Mouse (Mus musculus): Measurements from ENCODE around the gene Dhrs4. TPM values are rescaled to one million over a fixed set of nuclear protein-coding genes. Genes with fewer than 3 reads are reported as not detected.

The Dhrs4 gene
- polyA plus RNA-seq, 1 experiment, result 29.6 TPM

DNA sequence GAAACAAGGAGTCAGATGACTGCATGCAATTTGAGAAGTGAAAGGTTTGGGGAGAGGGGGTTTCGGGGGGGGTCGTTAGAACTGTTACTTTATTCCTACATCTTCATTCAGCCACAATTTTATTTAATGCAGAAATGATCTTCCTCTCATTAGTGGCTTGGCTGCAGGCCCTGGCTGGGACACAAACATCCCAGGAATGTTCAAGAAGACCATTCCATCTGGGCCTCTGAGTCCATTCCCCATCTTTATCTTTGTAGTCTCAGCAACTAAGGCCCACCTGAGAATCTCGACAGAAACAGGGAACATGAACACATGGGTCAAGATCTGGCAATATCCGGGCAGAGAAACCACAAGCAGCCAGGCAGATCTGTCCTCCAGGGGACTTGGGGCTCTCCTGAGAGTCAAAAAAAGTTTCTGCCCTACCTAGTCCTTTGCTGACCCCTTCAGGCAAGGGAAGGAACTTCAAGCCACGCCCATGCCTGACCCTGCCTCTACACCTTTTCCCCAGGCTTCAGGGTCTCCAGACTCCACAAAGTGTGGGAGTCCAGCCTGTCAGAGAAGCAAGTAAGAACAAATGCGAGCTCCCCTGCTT lies 40.3 kb upstream of the Dhrs4 start:
- H3K27ac ChIP-seq (ENCODE audit: insufficient read depth, low read length), result no peak overlapping the region
- peak; percentile 67 for TF ChIP-seq CTCF (IDR thresholded peaks at IDR 0.05; ENCODE audit: low read depth, low read length)
- no peak for TF ChIP-seq EP300 (IDR thresholded peaks at IDR 0.05; ENCODE audit: insufficient read depth, low read depth, low read length)
- TF ChIP-seq POLR2A (IDR thresholded peaks at IDR 0.05; ENCODE audit: insufficient read depth, low read length), result no peak

DNA sequence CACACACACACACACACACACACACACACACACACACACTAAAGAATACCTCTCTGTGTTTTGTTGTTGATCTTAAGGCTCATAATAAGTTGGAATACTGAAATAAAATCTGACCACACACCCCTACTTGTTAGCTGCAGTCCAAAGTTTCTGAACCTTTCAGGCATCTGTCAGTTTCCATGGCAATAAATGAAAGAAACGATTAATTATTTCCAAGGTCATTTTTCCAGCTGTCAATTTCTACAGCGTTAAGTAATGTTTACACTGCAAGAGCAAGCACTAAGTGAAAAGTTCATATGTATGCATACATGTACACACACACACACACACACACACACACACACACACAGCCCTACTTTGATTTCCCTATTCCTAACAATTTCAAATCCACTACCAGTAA lies 20.9 kb upstream of the Dhrs4 start:
- Histone ChIP-seq H3K36me3 (ENCODE audit: control insufficient read depth, insufficient read depth, low read length, poor library complexity, severe bottlenecking) (no peaks in the 10 kb centered on the region), H3K9me3 (replicated peaks; ENCODE audit: control insufficient read depth, insufficient read depth, low read length, poor library complexity, severe bottlenecking) (0 out of 2 replicates have a peak, but pooled peaks cover 3% of the 10 kb centered on the region), H3K27ac (ENCODE audit: insufficient read depth, low read length) (no peak overlapping the region), H3K27me3 (ENCODE audit: control insufficient read depth, insufficient read depth, low read length, poor library complexity, severe bottlenecking) (no peaks in the 10 kb centered on the region), H3K4me3 (ENCODE audit: low read depth, low read length) (no peak overlapping the region), H3K9ac (ENCODE audit: low read depth, poor library complexity, severe bottlenecking) (no peak overlapping the region), H3K4me1 (ENCODE audit: control insufficient read depth, insufficient read depth, low read length) (peaks cover 3% of the 10 kb centered on the region)
- TF ChIP-seq POLR2A (IDR thresholded peaks at IDR 0.05; ENCODE audit: insufficient read depth, low read length), result no peak

More for the DNA sequence above, 40.3 kb upstream of the Dhrs4 start:
- H3K9me3 ChIP-seq (replicated peaks; ENCODE audit: control insufficient read depth, insufficient read depth, low read length, poor library complexity, severe bottlenecking), result no peaks in the 10 kb centered on the region
- H3K36me3 ChIP-seq (ENCODE audit: control insufficient read depth, insufficient read depth, low read length, poor library complexity, severe bottlenecking), result no peaks in the 10 kb centered on the region
- H3K27me3 ChIP-seq (ENCODE audit: control insufficient read depth, insufficient read depth, low read length, poor library complexity, severe bottlenecking), result no peaks in the 10 kb centered on the region
- no peak overlapping the region for H3K4me3 ChIP-seq (ENCODE audit: low read depth, low read length)
- H3K9ac ChIP-seq (ENCODE audit: low read depth, poor library complexity, severe bottlenecking), result no peak overlapping the region
- no peaks in the 10 kb centered on the region for H3K4me1 ChIP-seq (ENCODE audit: control insufficient read depth, insufficient read depth, low read length)

DNA sequence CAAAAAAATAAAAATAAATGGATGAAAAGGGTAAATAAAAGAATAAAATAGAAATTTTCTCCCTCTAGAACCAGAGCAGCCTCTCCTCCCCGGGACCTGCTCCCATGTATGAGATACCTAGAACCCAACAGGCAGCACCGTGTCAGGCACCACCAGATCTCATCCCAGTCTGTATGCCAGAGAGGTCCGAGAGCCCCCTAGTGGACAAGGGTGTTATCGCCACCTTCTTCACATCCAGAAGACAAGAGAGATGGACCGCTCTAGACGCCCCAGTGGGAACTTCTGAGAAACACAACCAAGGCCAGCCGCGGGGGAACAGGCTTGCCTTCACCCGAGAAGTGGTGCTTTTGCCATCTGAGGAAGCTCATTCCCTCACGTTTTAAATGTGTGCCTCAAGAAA lies 20.3 kb upstream of the Dhrs4 start:
- Histone ChIP-seq H3K36me3 (ENCODE audit: control insufficient read depth, insufficient read depth, low read length, poor library complexity, severe bottlenecking) (no peaks in the 10 kb centered on the region), H3K9me3 (replicated peaks; ENCODE audit: control insufficient read depth, insufficient read depth, low read length, poor library complexity, severe bottlenecking) (0 out of 2 replicates have a peak, but pooled peaks cover 3% of the 10 kb centered on the region), H3K4me3 (ENCODE audit: low read depth, low read length) (no peak overlapping the region), H3K27me3 (ENCODE audit: control insufficient read depth, insufficient read depth, low read length, poor library complexity, severe bottlenecking) (no peaks in the 10 kb centered on the region), H3K9ac (ENCODE audit: low read depth, poor library complexity, severe bottlenecking) (no peak overlapping the region), H3K4me1 (ENCODE audit: control insufficient read depth, insufficient read depth, low read length) (peaks cover 3% of the 10 kb centered on the region), H3K27ac (ENCODE audit: insufficient read depth, low read length) (no peak overlapping the region)
- no peak for TF ChIP-seq EP300 (IDR thresholded peaks at IDR 0.05; ENCODE audit: insufficient read depth, low read depth, low read length)
- no peak for TF ChIP-seq POLR2A (IDR thresholded peaks at IDR 0.05; ENCODE audit: insufficient read depth, low read length)
- TF ChIP-seq CTCF (IDR thresholded peaks at IDR 0.05; ENCODE audit: low read depth, low read length), result peak; percentile 81

DNA sequence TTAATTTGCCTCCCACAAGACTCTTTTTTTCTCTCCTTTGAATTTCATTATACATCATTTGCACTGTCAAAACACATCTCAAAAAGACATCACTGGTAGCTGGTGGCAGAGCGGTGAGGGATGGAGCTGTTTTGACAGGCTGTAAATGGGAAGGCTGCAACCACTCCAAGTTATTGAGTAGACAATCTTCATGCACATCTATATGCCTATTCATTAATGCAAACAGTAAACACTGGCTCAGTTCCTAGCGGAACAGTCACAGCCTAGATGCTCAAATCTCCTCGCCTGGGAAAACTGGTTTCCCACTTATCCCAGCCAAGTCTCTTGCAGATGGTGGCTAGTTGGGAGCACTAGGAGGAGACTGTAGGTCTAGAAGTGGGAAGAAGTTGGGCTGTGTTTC lies 19.8 kb upstream of the Dhrs4 start:
- H3K36me3 ChIP-seq (ENCODE audit: control insufficient read depth, insufficient read depth, low read length, poor library complexity, severe bottlenecking), result no peaks in the 10 kb centered on the region
- no peaks in the 10 kb centered on the region for H3K27me3 ChIP-seq (ENCODE audit: control insufficient read depth, insufficient read depth, low read length, poor library complexity, severe bottlenecking)
- H3K27ac ChIP-seq (ENCODE audit: insufficient read depth, low read length), result no peak overlapping the region
- H3K9ac ChIP-seq (ENCODE audit: low read depth, poor library complexity, severe bottlenecking), result no peak overlapping the region
- no peak overlapping the region for H3K4me3 ChIP-seq (ENCODE audit: low read depth, low read length)
- peaks cover 3% of the 10 kb centered on the region for H3K4me1 ChIP-seq (ENCODE audit: control insufficient read depth, insufficient read depth, low read length)
- TF ChIP-seq EP300 (IDR thresholded peaks at IDR 0.05; ENCODE audit: insufficient read depth, low read depth, low read length) (no peak), CTCF (IDR thresholded peaks at IDR 0.05; ENCODE audit: low read depth, low read length) (no peak), POLR2A (IDR thresholded peaks at IDR 0.05; ENCODE audit: insufficient read depth, low read length) (no peak)
- 0 out of 2 replicates have a peak, but pooled peaks cover 3% of the 10 kb centered on the region for H3K9me3 ChIP-seq (replicated peaks; ENCODE audit: control insufficient read depth, insufficient read depth, low read length, poor library complexity, severe bottlenecking)

DNA sequence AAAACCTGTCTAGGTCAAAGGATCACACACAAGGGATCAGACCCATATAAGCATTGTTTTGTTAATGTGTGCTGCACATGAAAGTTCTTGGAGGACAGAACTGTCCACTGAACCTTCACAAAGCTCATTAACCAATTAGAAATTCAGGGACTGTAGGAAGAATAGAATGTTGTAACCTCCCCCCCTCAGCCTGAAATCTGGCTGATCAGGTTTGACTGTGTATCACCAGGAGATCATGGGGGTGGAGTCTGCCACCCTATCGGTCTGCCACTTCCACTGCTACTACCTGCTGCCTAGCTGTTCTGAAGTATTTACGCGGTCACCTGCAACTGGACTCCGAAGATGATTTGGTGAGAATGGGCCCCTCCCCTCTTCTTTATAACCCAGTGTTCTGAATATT lies 18.8 kb upstream of the Dhrs4 start:
- Histone ChIP-seq H3K4me1 (ENCODE audit: control insufficient read depth, insufficient read depth, low read length) (peaks cover 3% of the 10 kb centered on the region), H3K4me3 (ENCODE audit: low read depth, low read length) (no peak overlapping the region), H3K36me3 (ENCODE audit: control insufficient read depth, insufficient read depth, low read length, poor library complexity, severe bottlenecking) (no peaks in the 10 kb centered on the region), H3K9me3 (replicated peaks; ENCODE audit: control insufficient read depth, insufficient read depth, low read length, poor library complexity, severe bottlenecking) (no peaks in the 10 kb centered on the region), H3K27ac (ENCODE audit: insufficient read depth, low read length) (no peak overlapping the region), H3K9ac (ENCODE audit: low read depth, poor library complexity, severe bottlenecking) (no peak overlapping the region), H3K27me3 (ENCODE audit: control insufficient read depth, insufficient read depth, low read length, poor library complexity, severe bottlenecking) (no peaks in the 10 kb centered on the region)
- TF ChIP-seq EP300 (IDR thresholded peaks at IDR 0.05; ENCODE audit: insufficient read depth, low read depth, low read length) (no peak), POLR2A (IDR thresholded peaks at IDR 0.05; ENCODE audit: insufficient read depth, low read length) (no peak), CTCF (IDR thresholded peaks at IDR 0.05; ENCODE audit: low read depth, low read length) (no peak)

DNA sequence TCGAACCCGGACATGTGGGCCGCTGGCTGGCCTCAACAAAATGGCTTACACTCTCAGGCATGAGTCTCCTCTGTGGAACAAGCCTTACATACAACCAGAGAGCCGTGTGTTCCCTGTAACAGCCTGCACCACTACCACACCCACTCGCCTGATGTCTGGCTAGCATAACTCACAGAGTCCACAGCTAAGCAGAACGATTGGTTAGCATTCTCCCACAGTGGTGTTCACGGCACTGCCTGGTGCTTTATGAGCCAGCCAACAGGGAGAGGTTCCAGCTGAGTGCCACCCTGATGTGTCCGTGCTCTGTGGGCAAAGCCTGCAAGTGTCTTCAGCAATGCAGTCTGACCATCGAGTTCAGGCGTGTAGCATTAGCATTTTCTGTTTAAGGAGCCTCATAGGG lies 18.3 kb upstream of the Dhrs4 start:
- Histone ChIP-seq H3K4me1 (ENCODE audit: control insufficient read depth, insufficient read depth, low read length) (peaks cover 3% of the 10 kb centered on the region), H3K36me3 (ENCODE audit: control insufficient read depth, insufficient read depth, low read length, poor library complexity, severe bottlenecking) (no peaks in the 10 kb centered on the region), H3K27me3 (ENCODE audit: control insufficient read depth, insufficient read depth, low read length, poor library complexity, severe bottlenecking) (no peaks in the 10 kb centered on the region), H3K4me3 (ENCODE audit: low read depth, low read length) (no peak overlapping the region), H3K9ac (ENCODE audit: low read depth, poor library complexity, severe bottlenecking) (no peak overlapping the region), H3K9me3 (replicated peaks; ENCODE audit: control insufficient read depth, insufficient read depth, low read length, poor library complexity, severe bottlenecking) (no peaks in the 10 kb centered on the region), H3K27ac (ENCODE audit: insufficient read depth, low read length) (no peak overlapping the region)
- TF ChIP-seq CTCF (IDR thresholded peaks at IDR 0.05; ENCODE audit: low read depth, low read length) (no peak), POLR2A (IDR thresholded peaks at IDR 0.05; ENCODE audit: insufficient read depth, low read length) (no peak), EP300 (IDR thresholded peaks at IDR 0.05; ENCODE audit: insufficient read depth, low read depth, low read length) (no peak)

Measured in ES-Bruce4 (cell line).